Mouse (Mus musculus) midbrain, embryonic 12.5 days (tissue): ENCODE measurements around the gene Rcor2. TPM values are rescaled to one million over a fixed set of nuclear protein-coding genes. Genes with fewer than 3 reads are reported as not detected.

Source experiments
- ATAC-seq: fragments of 200-750 bp; cut with Nextera tagmentation; 2 replicates; pipeline ENCODE4 v1.8.0; 2017; ENCODE audit warnings: low read depth, moderate TSS enrichment, moderate library complexity; ENCODE audit not compliant: low FRiP score
- H3K27ac ChIP-seq: fragments of 300-500 bp; sonication (generic); replicated peaks from 2 replicates; pipeline ENCODE4 v1.5.1; 2016; ENCODE audit warnings: mild to moderate bottlenecking
- H3K27me3 ChIP-seq: fragments of 300-500 bp; sonication (generic); 2 replicates; pipeline ENCODE4 v1.6.1; 2016; ENCODE audit warnings: mild to moderate bottlenecking
- H3K36me3 ChIP-seq: fragments of 300-500 bp; sonication (generic); 2 replicates; pipeline ENCODE4 v1.6.1; 2016
- H3K4me1 ChIP-seq: fragments of 300-500 bp; sonication (generic); 2 replicates; pipeline ENCODE4 v1.6.1; 2016
- H3K4me2 ChIP-seq: fragments of 300-500 bp; sonication (generic); replicated peaks from 2 replicates; pipeline ENCODE4 v1.6.1; 2016; ENCODE audit warnings: mild to moderate bottlenecking, moderate library complexity
- H3K4me3 ChIP-seq: fragments of 300-500 bp; sonication (generic); 2 replicates; pipeline ENCODE4 v1.5.1; 2016; ENCODE audit warnings: mild to moderate bottlenecking
- H3K9ac ChIP-seq: fragments of 300-500 bp; sonication (generic); replicated peaks from 2 replicates; pipeline ENCODE4 v1.6.1; 2016; ENCODE audit warnings: mild to moderate bottlenecking, moderate library complexity
- H3K9me3 ChIP-seq: fragments of 300-500 bp; sonication (generic); 2 replicates; pipeline ENCODE4 v1.6.1; 2016; ENCODE audit warnings: mild to moderate bottlenecking
- WGBS: fragments of 180-500 bp; shearing (Covaris S2); methylation state at CpG from one replicate; pipeline ENCODE4 v1.1.7; 2016; 5-methylcytosine and 5-hydroxymethylcytosine counted together
- polyA plus RNA-seq: library from polyadenylated mRNA; unstranded; fragments of >200 nt; fragmentation: Nextera tagmentation; extraction: Ambion mirVana; gene quantifications from 2 replicates; pipeline ENCODE4 v1.2.1, GENCODE M21; 2016

Gene Rcor2
- polyA plus RNA-seq, 1 experiment from 2014 or later, result 93.7 TPM

DNA sequence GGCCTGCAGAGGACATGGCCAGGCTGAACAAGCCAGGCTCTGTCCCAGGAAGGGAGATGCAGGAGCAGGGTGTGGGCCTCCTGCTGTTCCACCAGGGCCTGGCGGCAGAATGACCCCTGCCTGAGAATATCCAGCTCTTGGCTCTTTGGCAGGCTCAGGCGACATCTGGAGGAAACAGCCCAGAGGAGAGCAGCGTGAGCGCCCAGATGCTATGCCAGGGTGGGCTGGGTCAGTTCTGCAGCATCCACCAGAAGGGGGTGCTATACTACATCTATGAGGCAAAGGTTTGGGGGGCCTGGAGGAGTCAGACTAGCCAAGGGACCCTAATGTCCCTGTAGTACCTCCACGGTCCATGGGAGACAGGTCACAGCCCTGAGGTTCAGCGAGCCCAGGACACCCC lies 12.0 kb downstream of the Rcor2 start:
- peaks cover 81% of the 10 kb centered on the region for H3K36me3 ChIP-seq
- whole genome bisulfite sequencing, result 39% methylated on average over 6 of the region's 6 CpGs
- no peaks in the 10 kb centered on the region for H3K27me3 ChIP-seq
- no peak for ATAC-seq
- peaks cover 29% of the 10 kb centered on the region for H3K4me1 ChIP-seq
- H3K9me3 ChIP-seq, result no peaks in the 10 kb centered on the region
- no peak overlapping the region for H3K4me3 ChIP-seq
- H3K9ac ChIP-seq, result 0 out of 2 replicates have a peak overlapping the region, but pooled peaks have one; percentile 12
- H3K4me2 ChIP-seq, result no peak overlapping the region
- peak overlapping the region; percentile 83 for H3K27ac ChIP-seq

DNA sequence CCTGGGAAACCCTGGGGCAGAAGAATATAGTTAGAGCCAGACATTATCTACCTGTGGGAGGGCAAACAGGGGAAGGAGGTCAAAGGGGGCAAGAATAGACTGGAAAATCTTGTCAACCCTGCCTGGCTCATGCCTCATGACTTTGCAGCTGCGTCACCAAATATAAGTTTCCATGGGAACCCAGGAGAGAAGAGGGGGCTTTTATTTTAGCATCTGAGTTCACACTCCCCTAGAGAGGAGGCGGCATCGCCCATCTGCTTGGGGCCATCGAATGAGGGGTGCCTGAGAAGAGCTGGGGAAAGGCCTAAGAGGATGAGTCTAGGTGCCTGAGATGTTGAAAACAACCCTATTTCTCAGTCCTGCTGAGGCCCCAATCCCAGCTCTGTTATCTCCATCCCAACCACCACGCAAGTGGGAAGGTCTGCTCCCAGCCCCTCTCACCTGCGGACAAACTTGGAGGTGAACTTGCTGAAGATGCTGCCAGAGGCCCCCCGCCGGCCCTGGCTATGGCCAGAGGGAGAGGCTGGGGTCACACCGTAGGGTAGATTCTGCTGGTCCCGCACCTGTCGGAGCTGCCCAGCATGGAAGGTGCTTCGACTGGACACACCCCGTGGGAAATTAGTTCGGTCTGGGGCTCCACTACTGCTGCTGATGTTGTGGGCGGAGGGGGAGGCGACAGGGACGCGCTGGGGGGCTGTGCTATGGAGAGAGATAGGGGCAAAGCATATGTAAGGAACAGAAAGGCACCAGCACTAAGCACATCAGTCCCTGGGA lies 13.6 kb downstream of the Rcor2 start:
- H3K4me3 ChIP-seq, result no peak overlapping the region
- no peak for ATAC-seq

DNA sequence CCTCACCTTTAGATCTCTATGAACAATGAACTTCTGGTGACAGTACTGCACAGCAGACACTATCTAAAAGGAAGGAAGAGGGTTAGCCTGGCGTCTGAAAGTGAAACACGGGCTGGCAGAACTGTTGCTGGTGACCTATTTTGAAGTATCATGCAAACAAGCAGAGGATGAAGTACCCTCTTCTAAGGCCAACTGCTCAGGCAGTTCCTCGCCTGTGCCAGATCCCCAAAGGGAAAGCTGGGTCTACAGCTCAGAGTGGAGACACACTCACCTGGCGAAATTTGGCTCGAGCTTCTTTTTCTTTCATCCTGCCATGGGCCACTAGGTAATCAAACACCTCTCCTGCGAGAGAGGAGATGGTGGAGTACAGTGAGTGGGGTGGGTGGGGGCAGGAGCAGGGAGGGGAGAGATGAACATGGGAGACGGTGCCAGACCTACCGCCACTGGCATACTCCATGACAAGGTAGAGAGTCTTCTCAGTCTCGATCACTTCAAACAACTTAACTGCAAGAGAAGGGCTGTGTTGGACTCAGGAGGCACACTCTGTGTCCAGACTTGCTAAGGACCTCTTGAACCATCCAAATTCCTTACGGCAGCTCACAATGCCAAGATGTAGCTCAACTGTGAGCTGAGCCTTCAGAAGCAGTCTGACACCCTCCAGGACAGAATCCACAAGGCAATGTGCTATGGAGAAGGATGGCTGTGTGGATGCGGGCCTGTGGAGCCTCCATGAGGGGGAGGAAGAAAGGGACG lies 19.6 kb downstream of the Rcor2 start:
- ATAC-seq, result no peak
- Histone ChIP-seq H3K9ac (no peak overlapping the region), H3K9me3 (no peaks in the 10 kb centered on the region), H3K4me3 (no peak overlapping the region), H3K4me2 (no peak overlapping the region), H3K4me1 (no peaks in the 10 kb centered on the region), H3K27me3 (no peaks in the 10 kb centered on the region), H3K27ac (no peak overlapping the region), H3K36me3 (peaks cover 74% of the 10 kb centered on the region)
- 90% methylated on average over 12 of the region's 12 CpGs for WGBS

More for the DNA sequence above, 13.6 kb downstream of the Rcor2 start:
- 88% methylated on average over 18 of the region's 18 CpGs for WGBS
- Histone ChIP-seq H3K9me3 (no peaks in the 10 kb centered on the region), H3K36me3 (peaks cover 81% of the 10 kb centered on the region), H3K27me3 (no peaks in the 10 kb centered on the region), H3K4me2 (no peak overlapping the region), H3K4me1 (peaks cover 14% of the 10 kb centered on the region), H3K9ac (no peak overlapping the region), H3K27ac (no peak overlapping the region; the same call in 1 of the 2 replicates)

DNA sequence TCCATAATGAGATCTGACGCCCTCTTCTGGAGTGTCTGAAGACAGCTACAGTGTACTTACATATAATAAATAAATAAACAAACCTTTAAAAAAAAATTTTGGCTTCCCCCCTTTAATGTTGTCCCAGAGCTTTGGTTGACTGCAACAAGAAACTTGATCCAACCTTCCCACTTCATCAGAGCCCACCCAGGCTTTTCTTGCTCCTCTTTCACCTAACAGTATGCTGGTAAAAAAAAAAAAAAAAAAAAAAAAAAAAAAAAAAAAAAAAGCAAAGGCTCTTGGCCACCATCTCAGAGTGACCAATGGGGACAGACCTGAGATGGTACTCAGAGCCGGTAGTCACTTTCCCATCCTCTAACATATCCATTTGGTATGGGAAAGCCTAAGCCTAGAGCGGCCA lies 21.2 kb downstream of the Rcor2 start:
- Histone ChIP-seq H3K4me3 (no peak overlapping the region), H3K9ac (no peak overlapping the region), H3K27ac (no peak overlapping the region), H3K4me2 (no peak overlapping the region), H3K9me3 (no peaks in the 10 kb centered on the region), H3K4me1 (peaks cover 3% of the 10 kb centered on the region; the same call in 1 of the 2 replicates), H3K27me3 (no peaks in the 10 kb centered on the region), H3K36me3 (peaks cover 58% of the 10 kb centered on the region)
- 88% methylated on average over 3 of the region's 3 CpGs for WGBS
- no peak for ATAC-seq

DNA sequence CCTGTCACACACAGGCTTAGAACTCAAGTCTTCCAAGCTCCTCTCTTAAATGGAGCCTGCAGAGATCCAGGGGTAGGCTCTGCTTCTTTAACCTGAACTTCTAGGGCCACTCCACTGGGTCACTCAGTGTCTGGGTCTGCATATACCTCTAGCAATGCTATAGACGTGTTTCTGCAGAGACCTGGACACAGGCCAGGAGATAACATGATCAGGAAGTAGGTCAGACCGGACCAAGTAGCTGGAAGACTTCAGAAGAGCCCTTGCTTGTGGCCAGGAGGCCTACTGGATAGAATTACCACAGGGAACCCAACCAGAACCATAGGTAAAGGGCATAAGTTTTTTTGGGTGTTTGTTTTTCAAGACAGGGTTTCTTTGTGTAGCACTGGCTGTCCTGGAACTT lies 22.6 kb downstream of the Rcor2 start:
- H3K27me3 ChIP-seq, result no peaks in the 10 kb centered on the region
- 80% methylated on average over 2 of the region's 2 CpGs for WGBS
- no peak overlapping the region for H3K4me3 ChIP-seq
- H3K27ac ChIP-seq, result no peak overlapping the region
- H3K9ac ChIP-seq, result no peak overlapping the region
- H3K4me2 ChIP-seq, result no peak overlapping the region
- ATAC-seq, result no peak
- H3K9me3 ChIP-seq, result no peaks in the 10 kb centered on the region
- peaks cover 3% of the 10 kb centered on the region; the same call in 1 of the 2 replicates for H3K4me1 ChIP-seq
- peaks cover 43% of the 10 kb centered on the region for H3K36me3 ChIP-seq

- H3K27me3 ChIP-seq, result no peaks in the 10 kb centered on the region
- no peak for ATAC-seq
- H3K36me3 ChIP-seq, result peaks cover 24% of the 10 kb centered on the region
- H3K4me2 ChIP-seq, result no peak overlapping the region
- 90% methylated on average over 7 of the region's 7 CpGs for WGBS
- H3K9me3 ChIP-seq, result no peaks in the 10 kb centered on the region
- H3K4me1 ChIP-seq, result peaks cover 3% of the 10 kb centered on the region; the same call in 1 of the 2 replicates
- H3K9ac ChIP-seq, result no peak overlapping the region
- H3K27ac ChIP-seq, result 0 out of 2 replicates have a peak overlapping the region, but pooled peaks have one; percentile 1
- no peak overlapping the region for H3K4me3 ChIP-seq
These were observed 25.0 kb downstream of the Rcor2 start for GRCm38 (mm10) chr19:7291958-7292709.

GRCm38 (mm10) chr19:7294098-7294876 lies 27.2 kb downstream of the Rcor2 start:
- no peak overlapping the region for H3K9ac ChIP-seq
- H3K4me2 ChIP-seq, result no peak overlapping the region
- H3K27me3 ChIP-seq, result no peaks in the 10 kb centered on the region
- WGBS, result 79% methylated on average over 8 of the region's 8 CpGs
- no peak overlapping the region for H3K27ac ChIP-seq
- peaks cover 18% of the 10 kb centered on the region for H3K36me3 ChIP-seq
- peaks cover 8% of the 10 kb centered on the region for H3K4me1 ChIP-seq
- no peaks in the 10 kb centered on the region for H3K9me3 ChIP-seq
- H3K4me3 ChIP-seq, result no peak overlapping the region
- ATAC-seq, result no peak

DNA sequence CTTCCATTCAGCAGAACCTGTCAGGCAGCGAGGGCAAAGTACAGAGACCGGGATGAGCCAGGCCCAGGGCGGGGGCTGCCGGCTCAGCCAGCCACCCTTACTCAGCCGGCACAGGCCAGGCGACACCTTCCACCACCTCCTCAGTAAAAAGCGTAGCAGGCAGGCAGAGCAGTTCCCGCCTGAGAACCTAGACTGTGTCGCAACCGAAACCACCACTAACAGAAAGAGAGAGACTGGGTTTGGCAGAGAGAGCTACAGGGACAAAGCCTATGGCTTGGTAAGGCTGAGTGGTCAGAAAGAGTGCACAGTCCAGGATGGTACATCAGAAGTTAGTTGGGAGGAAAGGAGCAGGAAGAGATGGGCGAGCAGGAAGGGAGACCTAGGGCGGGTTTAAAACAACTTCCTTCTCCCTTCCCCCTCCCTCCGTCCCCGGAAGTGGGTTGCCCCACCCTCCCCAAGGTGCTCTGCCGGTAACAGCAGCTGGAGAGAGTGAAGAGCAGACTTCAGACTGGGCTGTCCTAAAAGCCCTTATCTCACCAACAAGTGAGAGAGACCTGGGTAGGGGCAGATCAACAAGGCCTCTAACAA lies 28.0 kb downstream of the Rcor2 start:
- ATAC-seq, result no peak
- Histone ChIP-seq H3K4me2 (no peak overlapping the region), H3K36me3 (peaks cover 9% of the 10 kb centered on the region), H3K27ac (no peak overlapping the region), H3K4me1 (peaks cover 10% of the 10 kb centered on the region), H3K4me3 (no peak overlapping the region), H3K9me3 (no peaks in the 10 kb centered on the region), H3K27me3 (no peaks in the 10 kb centered on the region), H3K9ac (no peak overlapping the region)
- WGBS, result 81% methylated on average over 15 of the region's 15 CpGs

DNA sequence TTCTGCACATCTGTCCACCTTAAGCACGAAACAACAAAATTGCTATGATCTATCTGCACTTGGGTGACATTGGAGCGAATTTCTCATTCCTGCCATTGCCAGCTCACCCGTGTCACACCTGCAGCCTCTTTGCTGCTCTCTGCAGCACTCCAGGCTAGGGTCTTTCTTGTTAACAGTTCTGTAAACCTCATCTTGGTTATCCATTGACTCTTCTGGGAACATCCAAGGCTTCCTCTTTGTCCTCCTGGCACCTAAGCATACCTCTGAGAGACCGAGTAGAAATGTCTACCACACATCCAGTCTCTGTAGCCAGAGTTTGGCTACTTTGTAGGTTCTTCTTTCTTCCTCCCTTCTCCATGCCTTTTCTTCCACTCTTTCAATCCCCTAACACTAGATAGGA lies 28.8 kb downstream of the Rcor2 start:
- no peaks in the 10 kb centered on the region for H3K27me3 ChIP-seq
- WGBS, result 92% methylated on average over 4 of the region's 4 CpGs
- no peak overlapping the region for H3K4me2 ChIP-seq
- no peaks in the 10 kb centered on the region for H3K9me3 ChIP-seq
- ATAC-seq, result no peak
- no peak overlapping the region for H3K27ac ChIP-seq
- H3K4me3 ChIP-seq, result no peak overlapping the region
- H3K36me3 ChIP-seq, result 0 out of 2 replicates have a peak, but pooled peaks cover 3% of the 10 kb centered on the region
- H3K9ac ChIP-seq, result no peak overlapping the region
- H3K4me1 ChIP-seq, result peaks cover 10% of the 10 kb centered on the region

DNA sequence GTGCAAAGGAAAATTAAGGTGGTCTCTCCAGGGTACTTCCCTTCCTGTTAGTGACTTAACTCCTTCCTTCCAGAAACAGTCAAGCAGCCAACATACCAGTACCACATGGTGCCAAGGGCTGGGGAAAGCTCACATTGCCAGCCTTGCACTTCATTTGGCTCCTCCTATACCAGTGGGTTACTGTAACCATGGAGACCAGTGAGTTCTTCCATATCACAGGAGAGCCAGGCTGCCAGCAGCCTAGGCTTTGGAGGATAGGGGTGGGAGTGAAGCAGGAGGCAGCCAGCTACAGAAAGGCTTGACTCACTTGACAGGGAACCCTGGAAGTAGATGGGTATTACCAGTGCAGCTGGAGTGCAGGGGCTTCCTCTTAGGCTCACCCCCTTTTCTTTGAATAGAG lies 31.9 kb downstream of the Rcor2 start:
- Histone ChIP-seq H3K27ac (no peak overlapping the region), H3K9me3 (no peaks in the 10 kb centered on the region), H3K27me3 (no peaks in the 10 kb centered on the region), H3K4me2 (no peak overlapping the region), H3K9ac (no peak overlapping the region), H3K4me3 (no peak overlapping the region), H3K4me1 (peaks cover 7% of the 10 kb centered on the region; the same call in 1 of the 2 replicates), H3K36me3 (0 out of 2 replicates have a peak, but pooled peaks cover 3% of the 10 kb centered on the region)
- ATAC-seq, result no peak

- H3K4me1 ChIP-seq, result peaks cover 7% of the 10 kb centered on the region; the same call in 1 of the 2 replicates
- H3K27me3 ChIP-seq, result no peaks in the 10 kb centered on the region
- no peak overlapping the region for H3K9ac ChIP-seq
- H3K9me3 ChIP-seq, result no peaks in the 10 kb centered on the region
- H3K4me2 ChIP-seq, result no peak overlapping the region
- 97% methylated on average over 1 of the region's 1 CpGs for WGBS
- no peak for ATAC-seq
- H3K36me3 ChIP-seq, result 0 out of 2 replicates have a peak, but pooled peaks cover 3% of the 10 kb centered on the region
- H3K4me3 ChIP-seq, result no peak overlapping the region
- H3K27ac ChIP-seq, result no peak overlapping the region
These were observed 33.0 kb downstream of the Rcor2 start for GRCm38 (mm10) chr19:7300078-7300477.
